Mouse (Mus musculus): Measurements from ENCODE around the gene Tgm5. TPM values are rescaled to one million over a fixed set of nuclear protein-coding genes. Genes with fewer than 3 reads are reported as not detected.

The Tgm5 gene
- polyA plus RNA-seq, 1 experiment from 2014 or later: not detected

DNA sequence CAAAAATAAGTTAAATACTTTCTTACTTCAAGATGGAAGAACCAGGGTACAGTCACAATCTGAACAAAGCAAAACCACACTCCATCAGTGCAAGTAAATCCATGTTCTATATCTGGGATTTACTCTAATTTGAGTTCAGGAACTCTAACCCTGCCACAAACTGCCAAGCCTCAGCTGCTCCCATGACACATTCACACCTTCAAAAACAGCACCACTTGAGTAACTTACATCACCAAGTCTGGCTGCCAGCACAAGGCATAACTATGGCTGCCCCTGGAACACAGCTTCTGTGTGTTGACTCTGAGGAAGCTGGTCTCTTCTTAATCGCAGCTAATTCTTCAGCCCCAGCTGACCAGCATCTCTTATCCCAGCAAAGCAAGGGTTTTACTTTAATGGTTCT, 68.5 kb downstream of the Tgm5 start:
- no peak overlapping the region for H3K27ac ChIP-seq (ENCODE audit: low read length)
- no peak overlapping the region for H3K9ac ChIP-seq (ENCODE audit: low read length)
- no peak overlapping the region for H3K4me3 ChIP-seq (ENCODE audit: low read length)
- no peak for ATAC-seq (replicated peaks; ENCODE audit: extremely low read depth, insufficient read depth, low FRiP score)
- 65% methylated on average over 1 of the region's 1 CpGs for WGBS
- H3K4me2 ChIP-seq (ENCODE audit: low read depth, low read length): no peak overlapping the region
- H3K4me1 ChIP-seq (ENCODE audit: control insufficient read depth, insufficient read depth, low read length): no peaks in the 10 kb centered on the region
- no peaks in the 10 kb centered on the region for H3K27me3 ChIP-seq (ENCODE audit: control insufficient read depth, insufficient read depth, low read length)
- H3K36me3 ChIP-seq (ENCODE audit: control insufficient read depth, insufficient read depth): peaks cover 9% of the 10 kb centered on the region
- peaks cover 3% of the 10 kb centered on the region for H3K9me3 ChIP-seq (replicated peaks; ENCODE audit: control insufficient read depth, low read length)

DNA sequence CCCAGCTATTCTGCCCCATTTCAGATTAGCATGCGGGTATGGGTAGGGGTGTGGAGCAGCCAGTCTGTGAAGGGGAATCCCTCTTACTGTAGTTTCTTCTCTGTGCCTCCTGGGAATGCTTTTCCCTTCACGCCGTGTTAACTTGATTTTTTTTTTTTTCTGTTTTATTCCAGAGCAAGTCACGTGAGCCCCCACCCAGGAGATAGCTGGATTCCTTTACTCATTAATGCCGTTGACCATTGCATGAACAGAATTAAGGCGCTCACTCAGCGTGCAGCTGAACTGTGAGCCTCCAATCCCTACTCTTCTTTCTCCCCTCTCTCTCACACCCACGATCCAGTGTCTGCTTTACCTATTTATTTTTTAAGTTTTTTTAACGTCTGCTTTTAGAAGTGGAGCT, 69.4 kb downstream of the Tgm5 start:
- Histone ChIP-seq H3K4me3 (ENCODE audit: low read length) (no peak overlapping the region), H3K27ac (ENCODE audit: low read length) (no peak overlapping the region), H3K9me3 (replicated peaks; ENCODE audit: control insufficient read depth, low read length) (peaks cover 3% of the 10 kb centered on the region), H3K4me2 (ENCODE audit: low read depth, low read length) (no peak overlapping the region), H3K4me1 (ENCODE audit: control insufficient read depth, insufficient read depth, low read length) (no peaks in the 10 kb centered on the region), H3K36me3 (ENCODE audit: control insufficient read depth, insufficient read depth) (peaks cover 9% of the 10 kb centered on the region), H3K9ac (ENCODE audit: low read length) (no peak overlapping the region), H3K27me3 (ENCODE audit: control insufficient read depth, insufficient read depth, low read length) (no peaks in the 10 kb centered on the region)
- 78% methylated on average over 9 of the region's 9 CpGs for WGBS
- no peak for ATAC-seq (replicated peaks; ENCODE audit: extremely low read depth, insufficient read depth, low FRiP score)

DNA sequence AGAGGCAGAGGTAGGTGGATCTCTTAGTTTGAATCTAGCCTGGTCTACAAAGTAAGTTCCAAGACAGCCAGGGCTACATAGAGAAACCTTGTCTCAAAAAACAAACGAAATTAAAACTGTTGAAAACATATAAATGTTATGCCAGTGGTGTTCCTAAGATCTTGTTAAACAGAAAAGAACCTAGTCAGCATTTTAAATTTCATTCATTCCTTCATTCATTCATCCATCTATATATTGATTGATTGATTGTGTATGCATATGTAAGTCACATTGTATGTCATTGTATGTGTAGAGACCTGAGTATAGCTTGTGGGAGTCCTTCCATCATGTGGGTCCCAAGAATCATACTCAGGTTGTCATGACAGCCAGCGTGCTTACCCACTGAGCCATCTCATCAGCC, 70.1 kb downstream of the Tgm5 start:
- WGBS: 72% methylated on average over 2 of the region's 2 CpGs
- H3K27me3 ChIP-seq (ENCODE audit: control insufficient read depth, insufficient read depth, low read length): no peaks in the 10 kb centered on the region
- peaks cover 9% of the 10 kb centered on the region for H3K36me3 ChIP-seq (ENCODE audit: control insufficient read depth, insufficient read depth)
- H3K4me2 ChIP-seq (ENCODE audit: low read depth, low read length): no peak overlapping the region
- no peak overlapping the region for H3K4me3 ChIP-seq (ENCODE audit: low read length)
- no peaks in the 10 kb centered on the region for H3K4me1 ChIP-seq (ENCODE audit: control insufficient read depth, insufficient read depth, low read length)
- H3K27ac ChIP-seq (ENCODE audit: low read length): no peak overlapping the region
- no peak overlapping the region for H3K9ac ChIP-seq (ENCODE audit: low read length)
- H3K9me3 ChIP-seq (replicated peaks; ENCODE audit: control insufficient read depth, low read length): peaks cover 3% of the 10 kb centered on the region
- ATAC-seq (replicated peaks; ENCODE audit: extremely low read depth, insufficient read depth, low FRiP score): no peak

DNA sequence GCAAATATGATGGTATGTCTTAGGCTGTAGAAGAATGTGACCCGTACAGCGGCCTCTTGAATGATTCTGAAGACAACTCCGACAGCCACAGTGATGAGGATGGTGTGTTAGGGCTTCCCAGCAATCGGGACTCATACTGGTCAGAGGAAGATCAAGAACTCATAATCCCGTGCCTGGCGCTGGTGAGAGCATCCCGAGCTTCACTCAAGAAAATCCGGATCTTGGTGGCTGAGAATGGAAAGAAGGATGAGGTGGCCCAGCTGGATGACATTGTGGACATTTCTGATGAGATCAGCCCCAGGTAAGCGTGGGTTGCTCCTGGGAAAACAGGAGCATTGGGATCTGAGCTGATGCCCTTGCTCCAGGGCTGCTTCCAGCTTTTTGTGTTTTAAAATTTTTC, 73.0 kb downstream of the Tgm5 start:
- Histone ChIP-seq H3K36me3 (ENCODE audit: control insufficient read depth, insufficient read depth) (peaks cover 6% of the 10 kb centered on the region), H3K27me3 (ENCODE audit: control insufficient read depth, insufficient read depth, low read length) (no peaks in the 10 kb centered on the region), H3K27ac (ENCODE audit: low read length) (no peak overlapping the region), H3K9me3 (replicated peaks; ENCODE audit: control insufficient read depth, low read length) (peaks cover under 1% of the 10 kb centered on the region), H3K9ac (ENCODE audit: low read length) (no peak overlapping the region), H3K4me3 (ENCODE audit: low read length) (no peak overlapping the region), H3K4me1 (ENCODE audit: control insufficient read depth, insufficient read depth, low read length) (peaks cover 7% of the 10 kb centered on the region), H3K4me2 (ENCODE audit: low read depth, low read length) (no peak overlapping the region)
- ATAC-seq (replicated peaks; ENCODE audit: extremely low read depth, insufficient read depth, low FRiP score): no peak
- 82% methylated on average over 9 of the region's 9 CpGs for WGBS

DNA sequence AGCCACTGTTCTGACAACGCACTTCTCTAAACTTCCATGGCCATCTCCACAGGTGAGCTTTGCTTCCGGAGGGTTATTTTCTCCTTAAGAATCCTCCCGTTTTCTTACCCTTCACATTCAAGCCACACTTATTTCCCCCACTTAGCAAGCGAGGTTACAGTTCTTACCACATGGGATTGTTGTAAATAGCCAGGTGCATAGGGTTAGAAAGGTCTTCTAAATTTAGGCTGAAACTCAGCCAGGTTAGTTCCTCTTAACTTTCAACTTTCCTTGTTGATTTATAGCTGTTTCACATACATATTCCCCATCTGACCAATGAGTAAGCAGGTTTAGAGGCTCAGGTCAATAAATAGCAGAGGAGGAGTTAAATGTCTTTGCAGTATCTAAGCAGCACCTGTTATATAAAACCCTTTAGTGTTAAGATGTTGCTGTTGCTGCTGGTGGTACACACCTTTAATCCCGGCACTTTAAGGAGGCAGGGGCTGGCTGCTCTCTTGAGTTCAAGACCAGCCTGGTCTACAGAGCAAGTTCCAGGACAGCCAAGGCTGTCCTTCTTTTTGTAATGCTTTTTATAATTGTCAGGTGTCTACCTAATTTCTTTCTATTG, 76.5 kb downstream of the Tgm5 start:
- Histone ChIP-seq H3K27ac (ENCODE audit: low read length) (no peak overlapping the region), H3K4me3 (ENCODE audit: low read length) (peak overlapping the region; percentile 93), H3K9ac (ENCODE audit: low read length) (peak overlapping the region; percentile 85), H3K27me3 (ENCODE audit: control insufficient read depth, insufficient read depth, low read length) (no peaks in the 10 kb centered on the region), H3K9me3 (replicated peaks; ENCODE audit: control insufficient read depth, low read length) (no peaks in the 10 kb centered on the region), H3K36me3 (ENCODE audit: control insufficient read depth, insufficient read depth) (peaks cover 3% of the 10 kb centered on the region), H3K4me1 (ENCODE audit: control insufficient read depth, insufficient read depth, low read length) (peaks cover 7% of the 10 kb centered on the region), H3K4me2 (ENCODE audit: low read depth, low read length) (peak overlapping the region; percentile 93)
- ATAC-seq (replicated peaks; ENCODE audit: extremely low read depth, insufficient read depth, low FRiP score): no peak
- 23% methylated on average over 5 of the region's 5 CpGs for WGBS

DNA sequence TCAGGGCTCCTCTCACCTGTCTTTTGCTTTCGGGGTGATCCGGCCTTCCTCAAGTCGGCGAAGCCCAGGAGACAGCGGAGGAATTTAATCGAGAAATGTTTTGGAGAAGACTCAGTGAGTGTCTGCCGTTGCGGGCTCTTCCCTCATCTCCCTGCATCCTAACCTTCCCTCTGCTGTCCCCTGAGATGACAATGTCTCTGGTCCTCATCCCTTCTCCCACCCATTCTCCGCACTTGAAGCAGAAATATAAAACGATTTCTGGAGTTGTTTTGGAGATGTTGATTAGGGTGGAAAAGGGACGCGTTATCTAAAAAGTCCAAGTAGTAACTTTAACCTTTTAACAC, 77.0 kb downstream of the Tgm5 start:
- no peaks in the 10 kb centered on the region for H3K9me3 ChIP-seq (replicated peaks; ENCODE audit: control insufficient read depth, low read length)
- peak overlapping the region; percentile 93 for H3K4me2 ChIP-seq (ENCODE audit: low read depth, low read length)
- peaks cover 7% of the 10 kb centered on the region for H3K4me1 ChIP-seq (ENCODE audit: control insufficient read depth, insufficient read depth, low read length)
- H3K27ac ChIP-seq (ENCODE audit: low read length): peak overlapping the region; percentile 44; the same call in 1 of the 2 replicates
- H3K9ac ChIP-seq (ENCODE audit: low read length): peak overlapping the region; percentile 85
- 2% methylated on average over 12 of the region's 12 CpGs for WGBS
- no peak for ATAC-seq (replicated peaks; ENCODE audit: extremely low read depth, insufficient read depth, low FRiP score)
- H3K36me3 ChIP-seq (ENCODE audit: control insufficient read depth, insufficient read depth): peaks cover 3% of the 10 kb centered on the region
- H3K27me3 ChIP-seq (ENCODE audit: control insufficient read depth, insufficient read depth, low read length): no peaks in the 10 kb centered on the region
- H3K4me3 ChIP-seq (ENCODE audit: low read length): peak overlapping the region; percentile 93

DNA sequence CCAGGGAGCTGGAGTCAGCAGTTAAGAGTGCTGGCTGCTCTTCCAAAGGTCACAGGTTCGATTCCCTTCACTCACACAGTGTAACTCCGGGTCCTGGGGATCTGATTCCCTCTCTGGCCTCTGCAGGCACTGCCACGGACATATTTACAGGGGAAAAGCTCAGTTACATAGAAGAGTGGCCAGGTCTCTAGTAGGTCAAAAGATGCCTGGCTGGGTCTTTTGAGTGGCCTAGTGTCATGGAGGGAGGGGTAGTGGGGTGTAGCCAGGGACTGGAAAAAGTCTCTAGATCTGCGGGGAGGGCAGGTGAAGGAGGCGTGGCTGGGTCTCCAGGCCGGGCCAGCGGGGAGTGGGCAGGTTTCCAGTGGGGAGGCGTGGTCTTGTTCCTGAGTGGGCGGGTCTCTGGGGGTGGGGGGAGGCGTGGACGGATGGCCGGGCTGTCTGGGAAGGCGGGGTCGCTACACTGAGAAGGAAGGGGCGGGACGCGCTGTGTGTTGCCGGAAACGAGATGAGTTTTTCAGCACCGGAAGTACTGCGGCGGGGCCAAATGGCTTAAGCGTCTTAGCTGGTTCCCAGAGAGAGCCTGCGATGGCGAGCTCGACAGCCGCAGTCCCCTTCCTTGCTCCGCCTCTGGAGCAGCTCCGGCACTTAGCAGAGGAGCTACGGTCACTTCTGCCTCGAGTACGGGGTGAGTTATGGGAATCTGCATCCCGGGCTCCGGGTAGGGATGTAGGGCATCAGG, 77.5 kb downstream of the Tgm5 start, which contains the start of gene Ccndbp1:
TSS of gene Ccndbp1 (plus strand) at position 479 of the 739 bp plus-strand sequence.
- H3K27me3 ChIP-seq (ENCODE audit: control insufficient read depth, insufficient read depth, low read length): no peaks in the 10 kb centered on the region
- H3K9me3 ChIP-seq (replicated peaks; ENCODE audit: control insufficient read depth, low read length): no peaks in the 10 kb centered on the region
- H3K9ac ChIP-seq (ENCODE audit: low read length): peak within 1 kb of the TSS; percentile 85
- peak within 1 kb of the TSS; percentile 44 for H3K27ac ChIP-seq (ENCODE audit: low read length)
- WGBS: 2% methylated on average over 32 of the region's 34 CpGs
- peak within 1 kb of the TSS; percentile 93 for H3K4me3 ChIP-seq (ENCODE audit: low read length)
- H3K36me3 ChIP-seq (ENCODE audit: control insufficient read depth, insufficient read depth): peaks cover 3% of the 10 kb centered on the region
- peak; percentile 98 for ATAC-seq (replicated peaks; ENCODE audit: extremely low read depth, insufficient read depth, low FRiP score)
- peaks cover 7% of the 10 kb centered on the region for H3K4me1 ChIP-seq (ENCODE audit: control insufficient read depth, insufficient read depth, low read length)
- peak within 1 kb of the TSS; percentile 93 for H3K4me2 ChIP-seq (ENCODE audit: low read depth, low read length)

DNA sequence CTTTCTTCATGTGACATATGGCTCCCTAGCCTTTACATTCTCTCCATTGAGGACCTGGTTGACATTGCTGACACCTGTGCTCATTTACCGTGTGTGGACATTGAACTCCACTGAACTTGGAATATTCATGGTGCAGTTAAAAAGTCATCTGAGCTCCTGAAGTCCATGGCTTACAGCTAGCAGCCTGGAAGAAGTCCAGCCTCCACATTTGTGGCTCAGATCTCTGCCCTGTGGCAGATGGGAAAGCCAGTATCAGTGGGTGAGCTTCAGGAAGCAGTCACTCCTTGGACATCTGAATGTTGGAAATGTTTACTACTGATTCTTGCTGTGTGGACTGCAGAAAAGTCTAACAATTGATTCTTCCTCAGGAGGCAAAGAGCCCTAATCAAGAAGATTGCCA, 78.7 kb downstream of the Tgm5 start:
- Histone ChIP-seq H3K36me3 (ENCODE audit: control insufficient read depth, insufficient read depth) (no peaks in the 10 kb centered on the region), H3K9ac (ENCODE audit: low read length) (no peak overlapping the region), H3K27ac (ENCODE audit: low read length) (no peak overlapping the region), H3K27me3 (ENCODE audit: control insufficient read depth, insufficient read depth, low read length) (no peaks in the 10 kb centered on the region), H3K9me3 (replicated peaks; ENCODE audit: control insufficient read depth, low read length) (no peaks in the 10 kb centered on the region), H3K4me2 (ENCODE audit: low read depth, low read length) (no peak overlapping the region), H3K4me3 (ENCODE audit: low read length) (no peak overlapping the region), H3K4me1 (ENCODE audit: control insufficient read depth, insufficient read depth, low read length) (peaks cover 7% of the 10 kb centered on the region)
- WGBS: 80% methylated on average over 1 of the region's 1 CpGs
- no peak for ATAC-seq (replicated peaks; ENCODE audit: extremely low read depth, insufficient read depth, low FRiP score)

DNA sequence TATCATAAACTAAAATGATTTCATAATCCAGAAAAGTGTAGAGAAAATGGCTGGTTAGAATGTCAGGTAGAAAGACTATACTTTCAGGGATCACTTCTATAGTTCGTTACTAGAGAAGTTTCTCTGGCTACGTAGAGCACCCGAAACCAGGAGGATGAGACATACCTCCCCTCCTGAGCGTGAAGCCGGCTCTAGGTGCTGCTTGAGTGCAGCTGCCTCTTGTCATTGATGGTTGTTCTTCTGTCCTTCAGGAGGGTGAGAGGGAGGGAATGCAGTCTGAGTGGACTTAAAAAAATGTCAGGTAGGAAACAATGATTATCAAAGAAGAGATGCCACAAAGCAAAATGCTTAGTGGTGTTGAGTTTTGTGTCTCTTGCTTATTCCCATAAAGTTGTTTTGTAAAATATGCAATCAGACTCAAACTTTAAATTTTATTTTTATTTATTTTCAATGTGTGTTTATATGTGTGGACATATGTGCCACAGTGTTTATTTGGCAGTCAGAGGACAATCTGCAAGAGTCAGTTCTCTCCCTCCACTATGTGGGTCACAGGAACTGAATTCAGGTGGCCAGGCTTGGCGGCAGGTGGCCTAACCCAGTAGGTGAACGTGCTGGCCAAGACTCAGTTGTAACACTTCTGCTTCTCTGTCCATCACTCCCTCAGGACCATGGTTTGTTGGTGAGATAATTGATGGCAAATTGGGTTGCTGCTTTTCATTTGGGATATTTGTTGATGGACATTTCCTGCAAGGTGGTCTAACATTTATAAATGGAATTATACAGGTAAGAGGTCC, 81.4 kb downstream of the Tgm5 start:
- WGBS: 81% methylated on average over 7 of the region's 7 CpGs
- no peak overlapping the region for H3K4me2 ChIP-seq (ENCODE audit: low read depth, low read length)
- no peak overlapping the region for H3K4me3 ChIP-seq (ENCODE audit: low read length)
- H3K27me3 ChIP-seq (ENCODE audit: control insufficient read depth, insufficient read depth, low read length): no peaks in the 10 kb centered on the region
- H3K9ac ChIP-seq (ENCODE audit: low read length): no peak overlapping the region
- H3K36me3 ChIP-seq (ENCODE audit: control insufficient read depth, insufficient read depth): no peaks in the 10 kb centered on the region
- H3K27ac ChIP-seq (ENCODE audit: low read length): no peak overlapping the region
- no peak for ATAC-seq (replicated peaks; ENCODE audit: extremely low read depth, insufficient read depth, low FRiP score)
- H3K4me1 ChIP-seq (ENCODE audit: control insufficient read depth, insufficient read depth, low read length): peaks cover 5% of the 10 kb centered on the region
- no peaks in the 10 kb centered on the region for H3K9me3 ChIP-seq (replicated peaks; ENCODE audit: control insufficient read depth, low read length)

Measured in heart, embryonic 16.5 days (tissue).